ENCODE assay signal across 8 mouse cellular contexts in genomic region chr15:81924933-81925332, GRCm38 (mm10). TPM values are rescaled to one million over a fixed set of nuclear protein-coding genes. Genes with fewer than 3 reads are reported as not detected.
DNase-seq lines count a peak whose midpoint lies in the region; ATAC-seq and TF ChIP-seq lines count a peak whose summit lies in the region.

No protein-coding gene starts in this region.

- 0 out of 2 replicates have a peak, but pooled peaks cover 5% of the 10 kb centered on the region for H3K36me3 ChIP-seq in kidney, postnatal 0 days (ENCODE audit: insufficient read depth, low read length)
- H3K36me3 ChIP-seq in embryonic facial prominence, embryonic 12.5 days: no peaks in the 10 kb centered on the region
- 0 out of 2 replicates have a peak, but pooled peaks cover 3% of the 10 kb centered on the region for H3K36me3 ChIP-seq in intestine, embryonic 15.5 days
- no peaks in the 10 kb centered on the region for H3K36me3 ChIP-seq in myocyte (ENCODE audit: control insufficient read depth, insufficient read depth)

- H3K27ac ChIP-seq in kidney, postnatal 0 days: no peak overlapping the region
- H3K27ac ChIP-seq in embryonic facial prominence, embryonic 12.5 days: no peak overlapping the region
- H3K27ac ChIP-seq in intestine, embryonic 15.5 days: no peak overlapping the region

- no peak for ATAC-seq in kidney, postnatal 0 days (replicated peaks; ENCODE audit: low FRiP score, low read depth)
- no peak for ATAC-seq in embryonic facial prominence, embryonic 12.5 days (ENCODE audit: insufficient number of reproducible peaks, insufficient read depth, low FRiP score, low TSS enrichment)
- ATAC-seq in intestine, embryonic 15.5 days: no peak

- peaks cover 25% of the 10 kb centered on the region for H3K4me1 ChIP-seq in kidney, postnatal 0 days (replicated peaks; ENCODE audit: insufficient read depth, low read length)
- peaks cover 14% of the 10 kb centered on the region for H3K4me1 ChIP-seq in embryonic facial prominence, embryonic 12.5 days
- peaks cover 21% of the 10 kb centered on the region for H3K4me1 ChIP-seq in intestine, embryonic 15.5 days (replicated peaks)

- peak overlapping the region; percentile 59 for H3K4me3 ChIP-seq in kidney, postnatal 0 days (replicated peaks; ENCODE audit: low read depth, low read length)
- H3K4me3 ChIP-seq in embryonic facial prominence, embryonic 12.5 days: peak overlapping the region; percentile 80
- peak overlapping the region; percentile 77 for H3K4me3 ChIP-seq in intestine, embryonic 15.5 days (replicated peaks)
- H3K4me3 ChIP-seq in myocyte: peak overlapping the region; percentile 52

- WGBS in kidney, postnatal 0 days: 86% methylated on average over 11 of the region's 11 CpGs
- 84% methylated on average over 11 of the region's 11 CpGs for WGBS in embryonic facial prominence, embryonic 12.5 days
- WGBS in intestine, embryonic 15.5 days: 83% methylated on average over 11 of the region's 11 CpGs

- peak overlapping the region; percentile 2 for H3ac ChIP-seq in myocyte (ENCODE audit: control insufficient read depth, insufficient read length)

- TF ChIP-seq POLR2A in myocyte (IDR thresholded peaks at IDR 0.05; ENCODE audit: insufficient read length, low read depth): no peak

- no peaks in the 10 kb centered on the region for H3K9me3 ChIP-seq in kidney, postnatal 0 days (replicated peaks; ENCODE audit: low read length)
- no peaks in the 10 kb centered on the region for H3K9me3 ChIP-seq in embryonic facial prominence, embryonic 12.5 days
- no peaks in the 10 kb centered on the region for H3K9me3 ChIP-seq in intestine, embryonic 15.5 days

- H3K9ac ChIP-seq in kidney, postnatal 0 days (ENCODE audit: low read depth, low read length): peak overlapping the region; percentile 71; the same call in 1 of the 2 replicates
- H3K9ac ChIP-seq in embryonic facial prominence, embryonic 12.5 days: 0 out of 2 replicates have a peak overlapping the region, but pooled peaks have one; percentile 84
- peak overlapping the region; percentile 80 for H3K9ac ChIP-seq in intestine, embryonic 15.5 days

- DNase-seq in kidney, postnatal 0 days (ENCODE audit: low spot score): no peak
- no peak for DNase-seq in kidney, adult 9 months
- DNase-seq in ovary, postnatal 36 days (ENCODE audit: low spot score): no peak
- DNase-seq in T-cell, adult 2 months (ENCODE audit: low spot score): no peak
- DNase-seq in gastrocnemius, postnatal 4 days (ENCODE audit: low spot score in 2 of 2): no peak

- peaks cover 27% of the 10 kb centered on the region for H3K79me2 ChIP-seq in myocyte (ENCODE audit: control insufficient read depth, insufficient read depth)

- no peak for TF ChIP-seq CTCF in kidney, postnatal 0 days (IDR thresholded peaks at IDR 0.05; ENCODE audit: low read depth)

- peak overlapping the region; percentile 76 for H3K4me2 ChIP-seq in kidney, postnatal 0 days (ENCODE audit: low read length)
- H3K4me2 ChIP-seq in embryonic facial prominence, embryonic 12.5 days (replicated peaks): peak overlapping the region; percentile 95
- H3K4me2 ChIP-seq in intestine, embryonic 15.5 days (replicated peaks): peak overlapping the region; percentile 96
- peak overlapping the region; percentile 98 for H3K4me2 ChIP-seq in myocyte (ENCODE audit: low read depth)

- H3K27me3 ChIP-seq in kidney, postnatal 0 days (ENCODE audit: insufficient read depth, low read length): no peaks in the 10 kb centered on the region
- no peaks in the 10 kb centered on the region for H3K27me3 ChIP-seq in embryonic facial prominence, embryonic 12.5 days
- no peaks in the 10 kb centered on the region for H3K27me3 ChIP-seq in intestine, embryonic 15.5 days (replicated peaks)
- H3K27me3 ChIP-seq in myocyte (ENCODE audit: control insufficient read depth, insufficient read depth, insufficient read length): no peaks in the 10 kb centered on the region

TF ChIP-seq in myocyte, 11 proteins besides CTCF, POLR2A, EP300 and RAD21:
- no peak for TF ChIP-seq CEBPB (IDR thresholded peaks at IDR 0.05; ENCODE audit: insufficient read depth, poor library complexity, severe bottlenecking)
- no peak for TF ChIP-seq MYOD1 (IDR thresholded peaks at IDR 0.05; ENCODE audit: control insufficient read depth in 1 of 3, insufficient read length in 2 of 3, low read depth in 2 of 3)

RNA-seq across cellular contexts. Expression of gene Polr3h, which starts 1.1 kb away (rescaled TPM):
- polyA plus RNA-seq in kidney, postnatal 0 days (2015; fragmentation: Nextera tagmentation; extraction: Ambion mirVana): 122 and 129 TPM in 2 replicates
- polyA plus RNA-seq in embryonic facial prominence, embryonic 12.5 days (2016; fragmentation: Nextera tagmentation; extraction: Ambion mirVana): 59.3 and 61.3 TPM in 2 replicates
- polyA plus RNA-seq in intestine, embryonic 15.5 days (2015; fragmentation: Nextera tagmentation; extraction: Ambion mirVana): 65.5 and 80.4 TPM in 2 replicates
- polyA plus RNA-seq in myocyte (2012; fragmentation: generic; extraction: Trizol): 247 TPM
- total RNA-seq in gastrocnemius, postnatal 4 days (2021): 10 to 100 TPM; 14.1 to 16.5 TPM

RNA-seq across cellular contexts. Expression of gene Csdc2, which starts 11.6 kb away (rescaled TPM):
- 20.4 and 23.1 TPM in 2 replicates for polyA plus RNA-seq in kidney, postnatal 0 days (2015; fragmentation: Nextera tagmentation; extraction: Ambion mirVana)
- 12.8 and 15.9 TPM in 2 replicates for polyA plus RNA-seq in embryonic facial prominence, embryonic 12.5 days (2016; fragmentation: Nextera tagmentation; extraction: Ambion mirVana)
- 11.7 and 12.9 TPM in 2 replicates for polyA plus RNA-seq in intestine, embryonic 15.5 days (2015; fragmentation: Nextera tagmentation; extraction: Ambion mirVana)
- 38.3 TPM for polyA plus RNA-seq in myocyte (2012; fragmentation: generic; extraction: Trizol)
- total RNA-seq in gastrocnemius, postnatal 4 days (2021): 1 to 10 TPM; 9.1 to 9.4 TPM

RNA-seq across cellular contexts. Expression of gene Pmm1, which starts 35.8 kb away (rescaled TPM):
- polyA plus RNA-seq in kidney, postnatal 0 days (2015; fragmentation: Nextera tagmentation; extraction: Ambion mirVana): 27.1 and 27.8 TPM in 2 replicates
- polyA plus RNA-seq in embryonic facial prominence, embryonic 12.5 days (2016; fragmentation: Nextera tagmentation; extraction: Ambion mirVana): 25.5 and 26.0 TPM in 2 replicates
- 22.5 and 23.2 TPM in 2 replicates for polyA plus RNA-seq in intestine, embryonic 15.5 days (2015; fragmentation: Nextera tagmentation; extraction: Ambion mirVana)
- 104 TPM for polyA plus RNA-seq in myocyte (2012; fragmentation: generic; extraction: Trizol)
- 10 to 100 TPM; 20.3 to 21.6 TPM for total RNA-seq in gastrocnemius, postnatal 4 days (2021)

RNA-seq across cellular contexts. Expression of gene Aco2, which starts 52.8 kb away (rescaled TPM):
- 263 and 285 TPM in 2 replicates for polyA plus RNA-seq in kidney, postnatal 0 days (2015; fragmentation: Nextera tagmentation; extraction: Ambion mirVana)
- polyA plus RNA-seq in embryonic facial prominence, embryonic 12.5 days (2016; fragmentation: Nextera tagmentation; extraction: Ambion mirVana): 146 and 155 TPM in 2 replicates
- polyA plus RNA-seq in intestine, embryonic 15.5 days (2015; fragmentation: Nextera tagmentation; extraction: Ambion mirVana): 227 and 239 TPM in 2 replicates
- polyA plus RNA-seq in myocyte (2012; fragmentation: generic; extraction: Trizol): 666 TPM
- total RNA-seq in gastrocnemius, postnatal 4 days (2021): 100 to 1,000 TPM; 650 to 720 TPM

RNA-seq across cellular contexts. Expression of gene Phf5a, which starts 53.2 kb away (rescaled TPM):
- 103 and 110 TPM in 2 replicates for polyA plus RNA-seq in kidney, postnatal 0 days (2015; fragmentation: Nextera tagmentation; extraction: Ambion mirVana)
- polyA plus RNA-seq in embryonic facial prominence, embryonic 12.5 days (2016; fragmentation: Nextera tagmentation; extraction: Ambion mirVana): 145 and 163 TPM in 2 replicates
- polyA plus RNA-seq in intestine, embryonic 15.5 days (2015; fragmentation: Nextera tagmentation; extraction: Ambion mirVana): 120 and 152 TPM in 2 replicates
- polyA plus RNA-seq in myocyte (2012; fragmentation: generic; extraction: Trizol): 95.3 TPM
- 10 to 100 TPM; 48.9 to 55.8 TPM for total RNA-seq in gastrocnemius, postnatal 4 days (2021)
